Mouse (Mus musculus) effector memory CD4-positive, alpha-beta T cell, adult 5 months (primary cell): ENCODE results near the gene Slco1b2. TPM values are rescaled to one million over a fixed set of nuclear protein-coding genes. Genes with fewer than 3 reads are reported as not detected.

Experiments
- polyA plus RNA-seq: library from polyadenylated mRNA; unstranded; fragments of 100-300 nt; shearing (Covaris generic); gene quantifications from one replicate; pipeline ENCODE4 v1.2.1, GENCODE M21; 2017

Slco1b2 gene
- not detected for polyA plus RNA-seq

GRCm38 (mm10) chr6:141629291-141629690 is at the start of gene Slco1b2:
Gene Slco1b2, plus strand, starts transcription at chr6:141629518.

Other genes with a start within 250 kb of the Slco1b2 start
- gene Slco1c1, start 105.2 kb upstream of the Slco1b2 start, polyA plus RNA-seq, result not detected
- gene Gm5724, start 144.3 kb downstream of the Slco1b2 start, polyA plus RNA-seq, result not detected
- gene Slco1a4, start 226.7 kb downstream of the Slco1b2 start, polyA plus RNA-seq, result 0.19 TPM